Mouse (Mus musculus) urinary bladder, adult 18-20 months (tissue): ENCODE measurements at regions not wholly inside any gene's neighbourhood (a gene's known extent, or its start where the extent isn't known, plus 50 kb on each side); places are given as distances from the start of the nearest gene placed in this dataset.

ENCODE experiments used
- DNase-seq, 2 experiments: peaks; one replicate each; pipeline ENCODE4 v3.0.0; 2022; ENCODE audit warnings: low spot score in 2 of 2, mixed read lengths in 2 of 2

GRCm38 (mm10) chr2:45623056-45623455, 505.9 kb upstream of the Zeb2 start:
- no peak for DNase-seq

GRCm38 (mm10) chr2:45608926-45609325, 491.7 kb upstream of the Zeb2 start:
- no peak for DNase-seq

- no peak for DNase-seq
Measured at GRCm38 (mm10) chr2:45607393-45607792, 490.2 kb upstream of the Zeb2 start.

GRCm38 (mm10) chr2:45601332-45601900, 484.2 kb upstream of the Zeb2 start:
- DNase-seq, result no peak

GRCm38 (mm10) chr2:45593765-45594164, 476.6 kb upstream of the Zeb2 start:
- peak in 1 of 2 experiments; percentile 33 for DNase-seq

- no peak for DNase-seq
Measured at GRCm38 (mm10) chr2:45590980-45591379, 473.8 kb upstream of the Zeb2 start.

- no peak for DNase-seq
Measured at GRCm38 (mm10) chr2:45588248-45588647, 471.1 kb upstream of the Zeb2 start.

- no peak for DNase-seq
Measured at GRCm38 (mm10) chr2:45586588-45587200, 469.5 kb upstream of the Zeb2 start.

- DNase-seq, result no peak
Measured at GRCm38 (mm10) chr2:45581549-45581925, 464.3 kb upstream of the Zeb2 start.

- no peak for DNase-seq
Measured at GRCm38 (mm10) chr2:45580838-45581548, 463.8 kb upstream of the Zeb2 start.

- no peak for DNase-seq
Measured at GRCm38 (mm10) chr2:45572906-45573305, 455.7 kb upstream of the Zeb2 start.

- no peak for DNase-seq
Measured at GRCm38 (mm10) chr2:45554707-45555106, 437.5 kb upstream of the Zeb2 start.

- DNase-seq, result no peak
Measured at GRCm38 (mm10) chr2:45541394-45541793, 424.2 kb upstream of the Zeb2 start.

- no peak for DNase-seq
Measured at GRCm38 (mm10) chr2:45538950-45539349, 421.8 kb upstream of the Zeb2 start.

- DNase-seq, result no peak
Measured at GRCm38 (mm10) chr2:45537722-45538121, 420.5 kb upstream of the Zeb2 start.

- DNase-seq, result no peak
Measured at GRCm38 (mm10) chr2:45534806-45535205, 417.6 kb upstream of the Zeb2 start.

- DNase-seq, result no peak
Measured at GRCm38 (mm10) chr2:45522310-45522709, 405.1 kb upstream of the Zeb2 start.

- DNase-seq, result no peak
Measured at GRCm38 (mm10) chr2:45519550-45520152, 402.5 kb upstream of the Zeb2 start.

GRCm38 (mm10) chr2:45514290-45515180, 397.3 kb upstream of the Zeb2 start:
- DNase-seq, result no peak

- DNase-seq, result no peak
Measured at GRCm38 (mm10) chr2:45512852-45513251, 395.7 kb upstream of the Zeb2 start.

- no peak for DNase-seq
Measured at GRCm38 (mm10) chr2:45511791-45512190, 394.6 kb upstream of the Zeb2 start.

GRCm38 (mm10) chr2:45504468-45504867, 387.3 kb upstream of the Zeb2 start:
- no peak for DNase-seq
